Mouse (Mus musculus) frontal cortex, adult 2 months (tissue): ENCODE results near the gene F10. TPM values are rescaled to one million over a fixed set of nuclear protein-coding genes. Genes with fewer than 3 reads are reported as not detected.

Source experiments
- DNase-seq, 2 experiments: peaks; one replicate each; pipeline ENCODE4 v3.0.0; 2022; ENCODE audit warnings: low spot score in 1 of 2; ENCODE audit errors: extremely low spot score in 1 of 2
- polyA plus RNA-seq: library from polyadenylated mRNA; depleted of rRNA; stranded (reverse); fragments of >200 nt; gene quantifications from 2 replicates; pipeline ENCODE4 v1.2.3, GENCODE M21; 2012; rRNA removed

F10 gene
- polyA plus RNA-seq: 0.06 TPM in 1 of 2 replicates, not detected in the other

DNA sequence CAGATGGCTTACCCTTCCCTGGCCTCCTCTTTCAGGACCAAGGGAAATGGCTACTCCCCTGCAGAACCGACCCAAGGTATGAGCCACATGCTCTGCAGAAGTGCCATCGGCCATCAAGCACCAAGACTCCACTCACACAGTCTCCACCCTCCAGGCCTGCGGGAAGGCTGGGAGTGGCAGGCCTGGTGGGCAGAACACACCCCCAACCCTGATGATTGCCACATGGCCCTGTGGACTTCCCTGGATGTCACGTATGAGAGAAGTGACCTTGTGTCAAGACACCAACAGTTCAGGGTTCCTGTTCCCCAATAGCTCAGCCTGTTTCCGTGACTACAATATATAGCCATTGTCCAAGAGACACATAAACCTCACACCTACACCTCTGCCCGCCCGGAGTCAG lies at the start of gene F10:
Gene F10, plus strand, starts transcription at position 294 of the 400 bp plus-strand sequence.
- no peak for DNase-seq

DNA sequence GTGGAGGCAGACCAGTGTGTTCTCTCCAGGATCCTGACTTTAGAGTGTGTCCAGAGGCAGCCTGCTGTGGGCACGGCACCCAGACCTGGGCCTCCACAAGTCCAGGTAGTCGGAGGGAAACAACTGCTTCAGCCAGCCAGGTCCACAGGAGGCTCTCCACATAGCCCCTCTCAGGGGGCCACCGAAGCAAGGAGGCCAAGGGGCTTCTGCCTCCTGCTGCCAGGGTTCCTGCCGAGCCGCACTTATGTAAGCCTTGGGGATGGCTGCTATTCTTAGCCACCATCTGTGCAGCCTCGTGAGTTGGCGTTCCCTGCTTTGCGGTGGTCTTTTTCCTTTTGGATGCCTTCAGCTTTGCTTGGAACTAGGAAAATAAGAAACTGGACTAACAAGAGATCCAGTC lies 49.5 kb upstream of the F10 start:
- peak in 1 of 2 experiments; percentile 89 for DNase-seq

DNA sequence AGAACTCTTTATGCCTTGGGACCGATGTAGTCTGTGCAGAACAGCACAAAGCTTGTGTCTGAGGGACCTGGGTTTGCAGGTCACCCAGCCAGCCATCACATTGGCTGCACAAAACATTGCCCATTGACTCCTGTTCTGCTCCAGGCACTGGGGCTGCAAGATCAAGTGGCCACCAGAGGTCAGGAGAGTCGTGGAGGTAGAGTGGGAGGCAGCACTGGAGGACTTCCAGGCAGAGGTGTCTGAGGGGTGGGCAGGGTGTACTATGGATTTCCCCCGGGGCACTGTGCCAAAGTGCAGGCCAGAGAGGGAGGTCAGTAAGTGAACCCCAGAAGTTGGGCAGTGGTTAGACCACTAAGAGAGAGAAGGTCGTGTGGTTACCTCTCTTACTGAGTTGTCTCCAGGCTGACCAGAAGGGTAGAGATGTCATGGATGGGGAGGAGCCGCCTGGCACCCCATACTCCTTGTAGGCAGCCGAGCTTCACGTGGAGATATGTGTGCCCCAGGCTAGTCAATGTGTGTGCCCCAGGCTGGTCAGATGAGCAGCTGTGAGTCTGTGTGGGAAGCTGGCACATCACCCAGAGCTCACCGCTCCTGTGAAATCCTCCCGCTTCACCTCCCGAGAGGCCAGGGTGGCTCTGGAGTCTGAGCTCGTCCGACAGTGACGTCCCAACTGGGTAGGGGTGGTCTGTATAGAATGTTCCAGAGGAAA lies 48.2 kb upstream of the F10 start:
- no peak for DNase-seq

GRCm38 (mm10) chr8:12991411-12991810 lies 45.7 kb upstream of the F10 start:
- no peak for DNase-seq

- no peak for DNase-seq
Measured at GRCm38 (mm10) chr8:12994468-12994867, 42.6 kb upstream of the F10 start.

- DNase-seq: peak in 1 of 2 experiments; percentile 53
Measured at GRCm38 (mm10) chr8:12995481-12995880, 41.6 kb upstream of the F10 start.

DNA sequence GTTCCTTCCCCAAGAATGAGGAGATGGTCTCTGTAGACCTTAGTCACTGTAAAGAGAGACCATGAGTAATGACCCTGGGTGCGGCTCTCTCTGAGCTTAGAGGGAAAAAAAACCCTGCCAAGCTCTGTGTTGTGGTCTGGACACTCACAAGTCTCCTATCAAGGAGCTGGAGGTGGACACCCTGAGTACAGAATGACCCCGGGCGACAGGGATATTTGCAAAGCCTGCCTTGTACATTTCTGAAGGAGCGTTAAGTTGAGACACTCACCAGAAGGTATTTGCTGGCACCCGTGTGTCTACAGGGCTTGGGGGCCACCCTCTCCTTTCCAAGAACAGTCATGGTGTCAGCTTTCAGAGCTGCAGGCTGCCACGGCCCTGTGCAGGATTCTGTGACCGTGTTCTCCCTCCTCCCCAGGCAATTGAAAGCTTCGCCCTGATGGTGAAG lies 40.3 kb upstream of the F10 start:
- no peak for DNase-seq

- DNase-seq: no peak
Measured at GRCm38 (mm10) chr8:12998331-12998730, 38.8 kb upstream of the F10 start.

DNA sequence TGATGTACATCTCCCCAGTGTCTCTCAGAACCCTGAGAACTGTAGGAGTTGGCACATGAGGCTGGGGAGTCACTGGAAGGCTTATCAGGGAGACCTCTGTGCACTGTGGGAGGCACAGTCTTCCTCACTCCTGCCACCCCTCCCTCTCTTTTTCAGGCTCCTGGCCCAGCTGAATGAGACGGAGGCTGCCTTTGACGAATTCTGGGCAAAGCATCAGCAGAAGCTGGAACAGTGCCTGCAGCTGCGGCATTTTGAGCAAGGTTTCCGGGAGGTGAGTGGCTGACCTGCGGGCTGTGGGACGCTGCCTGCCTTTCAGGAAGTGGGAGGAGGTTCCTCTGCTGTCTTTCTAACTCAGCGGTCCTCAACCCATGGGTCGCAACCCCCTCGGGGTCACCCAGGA lies 37.3 kb upstream of the F10 start:
- peak in 1 of 2 experiments; percentile 72 for DNase-seq

- no peak for DNase-seq
Measured at GRCm38 (mm10) chr8:13007458-13007857, 29.6 kb upstream of the F10 start.

DNA sequence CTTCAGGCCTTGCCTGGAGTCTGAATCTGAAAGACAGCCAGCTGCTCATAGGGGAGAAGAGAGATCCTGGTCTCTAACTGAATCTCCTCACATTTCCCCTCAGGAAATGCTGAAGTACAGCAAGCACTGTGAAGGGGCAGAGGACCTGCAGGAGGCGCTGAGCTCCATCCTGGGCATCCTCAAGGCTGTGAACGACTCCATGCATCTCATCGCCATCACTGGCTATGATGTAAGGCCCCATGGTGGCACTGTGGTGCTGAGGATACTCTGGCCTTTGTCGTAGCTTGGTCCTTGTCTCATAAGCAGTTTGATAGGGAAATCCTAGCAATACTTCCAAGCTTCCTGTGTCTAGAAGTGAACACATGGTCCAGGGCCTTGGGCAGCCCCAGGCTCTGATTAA lies 26.8 kb upstream of the F10 start:
- no peak for DNase-seq

GRCm38 (mm10) chr8:13019560-13019959 lies 17.5 kb upstream of the F10 start:
- DNase-seq: no peak

- peak in 1 of 2 experiments; percentile 61 for DNase-seq
Measured at GRCm38 (mm10) chr8:13021830-13022229, 15.3 kb upstream of the F10 start.

DNA sequence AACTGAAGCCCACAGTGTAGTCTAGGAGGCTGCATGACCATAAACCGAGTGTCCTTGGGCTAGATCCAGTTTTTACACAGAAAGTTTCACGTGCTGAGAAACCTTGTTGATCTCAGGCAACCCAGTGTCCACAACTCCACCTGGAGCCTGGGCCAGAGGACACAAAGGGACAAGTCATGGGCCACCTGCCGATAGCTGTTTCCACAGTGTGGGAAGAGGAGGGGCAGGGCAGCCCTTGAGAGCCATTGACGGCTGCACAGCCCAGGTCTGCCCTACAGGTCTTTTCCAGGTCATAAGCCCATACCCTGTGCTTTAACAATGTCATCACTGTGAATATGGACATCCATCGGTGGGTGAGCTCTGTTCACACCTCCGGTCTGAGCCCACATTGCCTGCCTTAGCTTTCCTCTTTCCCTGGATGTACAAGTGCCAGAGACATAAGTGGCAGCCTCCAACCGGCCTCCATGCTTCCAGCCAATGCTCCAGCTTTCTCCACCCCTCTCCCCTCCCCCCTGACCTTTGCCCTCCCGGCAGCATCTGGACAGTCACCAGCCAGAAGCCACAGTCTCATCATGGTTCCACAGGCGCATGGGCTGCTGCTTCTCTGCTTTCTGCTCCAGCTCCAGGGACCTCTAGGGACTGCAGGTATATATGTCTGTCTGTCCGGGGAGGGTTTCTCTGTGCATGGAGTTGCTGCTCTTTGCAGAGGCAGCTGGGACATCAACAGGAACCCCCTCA lies 11.5 kb upstream of the F10 start, which contains the start of gene F7:
Gene F7, plus strand, starts transcription at position 548 of the 738 bp plus-strand sequence.
- no peak for DNase-seq

GRCm38 (mm10) chr8:13027615-13028014 lies 9.5 kb upstream of the F10 start:
- DNase-seq: no peak

- DNase-seq: peak; percentile 75 to 82
Measured at GRCm38 (mm10) chr8:13028482-13028881, 8.6 kb upstream of the F10 start.

GRCm38 (mm10) chr8:13036346-13036812 lies 729 bp upstream of the F10 start:
- DNase-seq: peak in 1 of 2 experiments; percentile 58

DNA sequence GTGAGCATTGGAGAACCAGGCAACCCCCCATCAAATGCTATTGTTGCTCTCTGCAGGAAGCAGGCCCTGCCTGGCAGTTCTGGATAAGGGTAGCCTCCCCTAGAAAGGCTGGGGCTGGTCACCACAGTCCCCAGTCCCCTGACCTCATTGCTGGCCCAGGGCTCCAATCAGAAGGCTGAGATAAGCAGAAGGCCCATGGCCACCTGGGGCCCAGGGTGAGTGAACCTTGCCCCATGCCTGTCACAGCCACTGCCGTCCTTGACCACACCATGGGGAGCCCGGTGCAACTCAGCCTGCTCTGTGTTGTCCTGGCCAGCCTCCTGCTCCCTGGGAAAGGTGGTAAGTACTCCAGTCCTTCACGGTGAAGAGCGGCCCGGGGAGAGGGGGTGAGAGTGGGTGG lies 461 bp downstream of the F10 start:
- DNase-seq: no peak

- no peak for DNase-seq
Measured at GRCm38 (mm10) chr8:13039054-13039453, 1.9 kb downstream of the F10 start.

DNA sequence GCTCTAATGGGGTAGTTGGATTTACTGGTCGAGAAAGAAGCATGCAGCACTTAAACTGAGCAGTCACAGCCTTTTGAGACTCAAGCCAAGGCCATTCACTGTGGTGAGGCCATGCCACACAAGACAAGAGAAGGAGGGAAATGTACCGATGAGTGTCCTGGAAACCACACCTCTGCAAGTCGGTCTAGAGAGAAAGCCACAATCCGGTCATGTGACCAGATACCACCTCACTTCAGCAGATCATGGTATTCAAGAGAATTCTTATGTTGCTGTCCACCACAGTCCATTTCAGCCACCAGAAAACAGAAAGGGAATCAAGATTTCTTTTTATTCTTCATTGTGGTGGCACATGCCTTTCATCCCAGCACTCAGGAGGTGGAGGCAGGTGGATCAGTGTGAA lies 4.4 kb downstream of the F10 start:
- DNase-seq: no peak

GRCm38 (mm10) chr8:13047652-13048051 lies 10.5 kb downstream of the F10 start:
- no peak for DNase-seq

DNA sequence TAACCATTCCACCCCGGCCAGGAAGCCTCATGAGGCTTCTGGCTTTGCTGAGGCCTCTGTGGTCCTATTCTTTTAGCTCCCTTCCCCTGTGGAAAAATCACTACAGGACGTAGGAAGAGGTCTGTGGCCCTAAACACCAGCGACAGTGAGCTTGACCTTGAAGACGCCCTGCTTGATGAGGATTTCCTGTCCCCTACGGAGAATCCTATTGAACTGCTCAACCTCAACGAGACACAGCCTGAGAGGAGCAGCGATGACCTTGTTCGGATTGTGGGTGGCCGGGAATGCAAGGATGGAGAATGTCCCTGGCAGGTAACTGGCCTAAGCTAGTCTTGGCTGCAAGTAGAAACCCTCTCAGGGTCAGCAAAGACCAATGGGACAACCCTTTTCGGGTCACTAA lies 13.4 kb downstream of the F10 start:
- DNase-seq: no peak
